Mouse (Mus musculus) spleen, adult 2 months (tissue): ENCODE data around the gene Fnbp1.

ENCODE experiments used
- CTCF ChIP-seq: fragments of 200-500 bp; IDR thresholded peaks from 2 replicates; pipeline ENCODE4 v1.5.1; 2011; ENCODE audit warnings: mild to moderate bottlenecking, inconsistent platforms; ENCODE audit not compliant: insufficient read depth, insufficient read length, insufficient replicate concordance; ENCODE audit errors: extremely low read depth
- POLR2A ChIP-seq: fragments of 200-500 bp; IDR thresholded peaks from 2 replicates; pipeline ENCODE4 v1.6.1; 2011; ENCODE audit warnings: low read depth, low read length, inconsistent platforms

DNA sequence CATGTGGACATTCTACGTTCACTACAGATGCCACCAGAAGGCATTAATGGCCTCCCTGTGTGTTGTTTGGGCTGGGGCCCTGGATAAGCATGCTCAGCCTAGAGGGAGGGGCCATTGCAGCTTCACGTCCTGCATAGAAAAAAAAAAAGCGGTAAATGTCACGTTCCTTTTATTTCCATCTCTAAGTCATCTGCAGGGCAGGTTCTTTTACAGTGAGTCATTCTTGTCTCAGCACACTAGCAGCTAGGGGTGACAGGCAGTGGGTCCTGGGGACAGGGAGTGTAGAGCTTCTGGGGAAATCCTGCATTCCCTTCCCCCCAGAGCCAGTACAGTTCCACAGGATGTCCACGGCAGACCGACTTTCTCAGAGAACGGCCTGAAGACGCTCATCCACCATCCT is 115.2 kb downstream of the Fnbp1 start:
- no peak for TF ChIP-seq POLR2A
- TF ChIP-seq CTCF, result no peak
